Mouse (Mus musculus) liver, embryonic 14.5 days (tissue): ENCODE data around the gene Slc44a5. TPM values are rescaled to one million over a fixed set of nuclear protein-coding genes. Genes with fewer than 3 reads are reported as not detected.
A peak's percentile ranks its signal among the peaks of the same experiment; 100 is the strongest.

Source experiments
- ATAC-seq: fragments of 200-750 bp; cut with Nextera tagmentation; 2 replicates; pipeline ENCODE4 v1.8.0; 2017; ENCODE audit warnings: moderate number of reproducible peaks, mild to moderate bottlenecking, moderate library complexity; ENCODE audit not compliant: insufficient read depth
- DNase-seq, 3 experiments: peaks; one replicate each; pipeline ENCODE4 v3.0.0-alpha.2; 2012 to 2013; ENCODE audit warnings: low read depth in 3 of 3, low spot score in 3 of 3
- H3K27ac ChIP-seq: fragments of 300-500 bp; sonication (generic); 2 replicates; pipeline ENCODE4 v1.5.1; 2014; ENCODE audit warnings: moderate library complexity, mild to moderate bottlenecking, control low read depth, inconsistent platforms
- H3K27me3 ChIP-seq: fragments of 300-500 bp; sonication (generic); 2 replicates; pipeline ENCODE4 v1.6.1; 2014; ENCODE audit warnings: mild to moderate bottlenecking, low read length, moderate library complexity; ENCODE audit not compliant: control insufficient read depth, insufficient read depth
- H3K36me3 ChIP-seq: fragments of 300-500 bp; sonication (generic); replicated peaks from 2 replicates; pipeline ENCODE4 v1.6.1; 2014; ENCODE audit warnings: low read depth; ENCODE audit not compliant: control insufficient read depth, insufficient read depth
- H3K4me1 ChIP-seq, 2 experiments: fragments of 200-500 bp in 1 of 2; fragments of 300-500 bp in 1 of 2; sonication (generic) in 1 of 2; replicated peaks; 2 replicates each; pipeline ENCODE4 v1.6.1; 2012 to 2014; ENCODE audit warnings: antibody characterized with exemption in 1 of 2, inconsistent platforms in 1 of 2, low read length in 1 of 2; ENCODE audit not compliant: control insufficient read depth in 2 of 2, insufficient read depth in 2 of 2
- H3K4me2 ChIP-seq: fragments of 300-500 bp; sonication (generic); 2 replicates; pipeline ENCODE4 v1.6.1; 2014; ENCODE audit warnings: low read depth, mild to moderate bottlenecking, control low read depth, moderate library complexity
- H3K4me3 ChIP-seq, 2 experiments: fragments of 200-500 bp in 1 of 2; fragments of 300-500 bp in 1 of 2; sonication (generic) in 1 of 2; 2 replicates each; pipeline ENCODE4 v1.5.1; 2012 to 2014; ENCODE audit warnings: low read depth in 2 of 2, low read length in 2 of 2, mild to moderate bottlenecking in 2 of 2, control low read depth in 1 of 2, inconsistent platforms in 1 of 2, moderate library complexity in 1 of 2; ENCODE audit not compliant: insufficient read depth in 1 of 2
- H3K9ac ChIP-seq: fragments of 300-500 bp; sonication (generic); replicated peaks from 2 replicates; pipeline ENCODE4 v1.6.1; 2014; ENCODE audit warnings: mild to moderate bottlenecking, control low read depth, moderate library complexity
- H3K9me3 ChIP-seq: fragments of 300-500 bp; sonication (generic); 2 replicates; pipeline ENCODE4 v1.6.1; 2016; ENCODE audit warnings: low read length, mixed read lengths; ENCODE audit not compliant: control insufficient read depth
- CTCF ChIP-seq: IDR thresholded peaks from 2 replicates; pipeline ENCODE4 v1.5.1; 2016; ENCODE audit warnings: antibody characterized with exemption, low read depth, control low read depth
- EP300 ChIP-seq: IDR thresholded peaks from 2 replicates; pipeline ENCODE4 v1.6.1; 2016; ENCODE audit warnings: antibody characterized with exemption, low read depth
- WGBS: fragments of 180-500 bp; shearing (Covaris S2); extraction: QIAGEN DNeasy Blood & Tissue Kit; methylation state at CpG from one replicate; pipeline ENCODE4 v1.1.7; 2014; ENCODE audit not compliant: insufficient replicate concordance; 5-methylcytosine and 5-hydroxymethylcytosine counted together
- polyA plus RNA-seq, 2 experiments: library from polyadenylated mRNA; depleted of rRNA in 1 of 2; stranded (reverse) in 1 of 2; unstranded in 1 of 2; fragments of >200 nt; fragmentation: Nextera tagmentation in 1 of 2; extraction: Ambion mirVana in 1 of 2; gene quantifications; 2 replicates each; pipeline versions ENCODE4 v1.2.1 to v1.2.3; 2012 to 2014

Gene Slc44a5
- polyA plus RNA-seq, 2 experiments, result 0.39 to 0.48 TPM

- Histone ChIP-seq H3K27me3 (peaks cover 14% of the 10 kb centered on the region), H3K9me3 (no peaks in the 10 kb centered on the region), H3K36me3 (no peaks in the 10 kb centered on the region), H3K4me3 (no peak overlapping the region), H3K4me1 (no peaks in the 10 kb centered on the region), H3K4me2 (no peak overlapping the region), H3K27ac (no peak overlapping the region), H3K9ac (no peak overlapping the region)
- TF ChIP-seq EP300 (no peak), CTCF (peak; percentile 84)
- WGBS, result 45% methylated on average over 4 of the region's 4 CpGs
- DNase-seq (peak; percentile 70 to 79 (median 70)), ATAC-seq (peak; percentile 64)
These were observed 4.7 kb upstream of the Slc44a5 start for GRCm38 (mm10) chr3:153968549-153968948.

- 57% methylated on average over 4 of the region's 4 CpGs for WGBS
These were observed 3.8 kb upstream of the Slc44a5 start for GRCm38 (mm10) chr3:153969451-153969850.

GRCm38 (mm10) chr3:153973949-153974760 lies 919 bp downstream of the Slc44a5 start:
- no peaks in the 10 kb centered on the region for H3K36me3 ChIP-seq
- no peak overlapping the region; a peak in 1 of 4 replicates for H3K4me3 ChIP-seq
- H3K27ac ChIP-seq, result no peak overlapping the region
- no peak overlapping the region for H3K4me2 ChIP-seq
- no peak for DNase-seq
- H3K9ac ChIP-seq, result no peak overlapping the region
- 9% methylated on average over 21 of the region's 21 CpGs for WGBS
- TF ChIP-seq EP300, result no peak
- no peak for TF ChIP-seq CTCF
- H3K9me3 ChIP-seq, result no peaks in the 10 kb centered on the region
- H3K4me1 ChIP-seq, result no peaks in the 10 kb centered on the region
- no peak for ATAC-seq
- peaks cover 33% of the 10 kb centered on the region for H3K27me3 ChIP-seq

More at GRCm38 (mm10) chr3:153969451-153969850, 3.8 kb upstream of the Slc44a5 start:
- H3K4me3 ChIP-seq, result no peak overlapping the region
- H3K4me1 ChIP-seq, result no peaks in the 10 kb centered on the region
- no peak for DNase-seq
- H3K27ac ChIP-seq, result no peak overlapping the region
- H3K9me3 ChIP-seq, result no peaks in the 10 kb centered on the region
- no peak overlapping the region for H3K4me2 ChIP-seq
- peaks cover 23% of the 10 kb centered on the region for H3K27me3 ChIP-seq
- TF ChIP-seq EP300, result no peak
- TF ChIP-seq CTCF, result no peak
- ATAC-seq, result no peak
- H3K9ac ChIP-seq, result no peak overlapping the region
- H3K36me3 ChIP-seq, result no peaks in the 10 kb centered on the region

- no peak overlapping the region for H3K4me3 ChIP-seq
- 9% methylated on average over 6 of the region's 6 CpGs for WGBS
- ATAC-seq, result no peak
- DNase-seq, result no peak
- H3K9ac ChIP-seq, result no peak overlapping the region
- no peak overlapping the region for H3K4me2 ChIP-seq
- H3K4me1 ChIP-seq, result no peaks in the 10 kb centered on the region
- H3K27me3 ChIP-seq, result peaks cover 33% of the 10 kb centered on the region
- no peaks in the 10 kb centered on the region for H3K9me3 ChIP-seq
- H3K27ac ChIP-seq, result no peak overlapping the region
- H3K36me3 ChIP-seq, result no peaks in the 10 kb centered on the region
- TF ChIP-seq CTCF, result no peak
- TF ChIP-seq EP300, result no peak
These were observed 1.8 kb downstream of the Slc44a5 start for GRCm38 (mm10) chr3:153975060-153975459.

GRCm38 (mm10) chr3:153975791-153976190 lies 2.6 kb downstream of the Slc44a5 start:
- Histone ChIP-seq H3K27ac (no peak overlapping the region), H3K9me3 (no peaks in the 10 kb centered on the region), H3K4me3 (no peak overlapping the region), H3K27me3 (peaks cover 33% of the 10 kb centered on the region), H3K36me3 (no peaks in the 10 kb centered on the region), H3K9ac (no peak overlapping the region), H3K4me2 (no peak overlapping the region), H3K4me1 (no peaks in the 10 kb centered on the region)
- no peak for DNase-seq
- TF ChIP-seq EP300, result no peak
- no peak for TF ChIP-seq CTCF
- WGBS, result 35% methylated on average over 7 of the region's 7 CpGs
- no peak for ATAC-seq
